Mouse (Mus musculus): Measurements from ENCODE around the gene Mslnl. TPM values are rescaled to one million over a fixed set of nuclear protein-coding genes. Genes with fewer than 3 reads are reported as not detected.

Gene Mslnl
- polyA plus RNA-seq, 1 experiment from 2014 or later, result not detected

GRCm38 (mm10) chr17:25744311-25744710 lies 8.5 kb downstream of the Mslnl start:
- Histone ChIP-seq H3K9ac (no peak overlapping the region), H3K4me2 (no peak overlapping the region), H3K4me1 (replicated peaks) (no peaks in the 10 kb centered on the region), H3K36me3 (no peaks in the 10 kb centered on the region), H3K27ac (no peak overlapping the region), H3K4me3 (replicated peaks) (no peak overlapping the region), H3K9me3 (replicated peaks) (no peaks in the 10 kb centered on the region), H3K27me3 (0 out of 2 replicates have a peak, but pooled peaks cover 1% of the 10 kb centered on the region)
- no peak for ATAC-seq (ENCODE audit: low read depth)
- DNase-seq, result no peak
- WGBS (ENCODE audit: insufficient replicate concordance), result 50% methylated on average over 10 of the region's 10 CpGs

- H3K4me1 ChIP-seq (replicated peaks), result no peaks in the 10 kb centered on the region
- 0 out of 2 replicates have a peak, but pooled peaks cover 3% of the 10 kb centered on the region for H3K27me3 ChIP-seq
- no peak overlapping the region for H3K27ac ChIP-seq
- whole genome bisulfite sequencing (ENCODE audit: insufficient replicate concordance), result 75% methylated on average over 4 of the region's 4 CpGs
- ATAC-seq (ENCODE audit: low read depth) (no peak), DNase-seq (no peak)
- H3K9me3 ChIP-seq (replicated peaks), result no peaks in the 10 kb centered on the region
- no peak overlapping the region for H3K9ac ChIP-seq
- no peaks in the 10 kb centered on the region for H3K36me3 ChIP-seq
- H3K4me2 ChIP-seq, result no peak overlapping the region
- no peak overlapping the region for H3K4me3 ChIP-seq (replicated peaks)
These were observed 12.4 kb downstream of the Mslnl start for GRCm38 (mm10) chr17:25748238-25748637.

- H3K27me3 ChIP-seq, result 0 out of 2 replicates have a peak, but pooled peaks cover 5% of the 10 kb centered on the region
- no peaks in the 10 kb centered on the region for H3K36me3 ChIP-seq
- H3K9me3 ChIP-seq (replicated peaks), result no peaks in the 10 kb centered on the region
- H3K4me1 ChIP-seq (replicated peaks), result no peaks in the 10 kb centered on the region
- H3K4me3 ChIP-seq (replicated peaks), result no peak overlapping the region
- 62% methylated on average over 6 of the region's 6 CpGs for WGBS (ENCODE audit: insufficient replicate concordance)
- no peak overlapping the region for H3K27ac ChIP-seq
- no peak overlapping the region for H3K4me2 ChIP-seq
- H3K9ac ChIP-seq, result no peak overlapping the region
- DNase-seq (no peak), ATAC-seq (ENCODE audit: low read depth) (no peak)
These were observed 13.5 kb downstream of the Mslnl start for GRCm38 (mm10) chr17:25749314-25749713.

- DNase-seq (no peak), ATAC-seq (ENCODE audit: low read depth) (no peak)
- 50% methylated on average over 5 of the region's 5 CpGs for WGBS (ENCODE audit: insufficient replicate concordance)
These were observed 15.6 kb downstream of the Mslnl start for GRCm38 (mm10) chr17:25751446-25751845.

GRCm38 (mm10) chr17:25754241-25754640 lies 18.4 kb downstream of the Mslnl start, which contains the start of gene Msln:
Msln (minus strand) TSS chr17:25754378.
- no peaks in the 10 kb centered on the region for H3K36me3 ChIP-seq
- DNase-seq (no peak), ATAC-seq (ENCODE audit: low read depth) (no peak)
- H3K27me3 ChIP-seq, result 0 out of 2 replicates have a peak, but pooled peaks cover 5% of the 10 kb centered on the region
- H3K9ac ChIP-seq, result no peak within 1 kb of the TSS
- H3K4me1 ChIP-seq (replicated peaks), result no peaks in the 10 kb centered on the region
- no peak within 1 kb of the TSS for H3K4me3 ChIP-seq (replicated peaks)
- no peaks in the 10 kb centered on the region for H3K9me3 ChIP-seq (replicated peaks)
- 72% methylated on average over 9 of the region's 9 CpGs for whole genome bisulfite sequencing (ENCODE audit: insufficient replicate concordance)
- H3K27ac ChIP-seq, result no peak within 1 kb of the TSS
- H3K4me2 ChIP-seq, result no peak within 1 kb of the TSS

More at GRCm38 (mm10) chr17:25751446-25751845, 15.6 kb downstream of the Mslnl start:
- Histone ChIP-seq H3K4me3 (replicated peaks) (no peak overlapping the region), H3K27me3 (0 out of 2 replicates have a peak, but pooled peaks cover 5% of the 10 kb centered on the region), H3K9ac (no peak overlapping the region), H3K9me3 (replicated peaks) (no peaks in the 10 kb centered on the region), H3K4me1 (replicated peaks) (no peaks in the 10 kb centered on the region), H3K27ac (no peak overlapping the region), H3K4me2 (no peak overlapping the region), H3K36me3 (no peaks in the 10 kb centered on the region)

- DNase-seq (no peak), ATAC-seq (ENCODE audit: low read depth) (no peak)
- H3K9me3 ChIP-seq (replicated peaks), result no peaks in the 10 kb centered on the region
- H3K9ac ChIP-seq, result no peak overlapping the region
- H3K36me3 ChIP-seq, result no peaks in the 10 kb centered on the region
- H3K27me3 ChIP-seq, result 0 out of 2 replicates have a peak, but pooled peaks cover 3% of the 10 kb centered on the region
- no peak overlapping the region for H3K4me3 ChIP-seq (replicated peaks)
- no peak overlapping the region for H3K27ac ChIP-seq
- no peak overlapping the region for H3K4me2 ChIP-seq
- H3K4me1 ChIP-seq (replicated peaks), result no peaks in the 10 kb centered on the region
- WGBS (ENCODE audit: insufficient replicate concordance), result 57% methylated on average over 4 of the region's 4 CpGs
These were observed 19.2 kb downstream of the Mslnl start for GRCm38 (mm10) chr17:25755086-25755485.

- WGBS (ENCODE audit: insufficient replicate concordance), result 22% methylated on average over 4 of the region's 4 CpGs
- H3K4me1 ChIP-seq (replicated peaks), result no peaks in the 10 kb centered on the region
- H3K36me3 ChIP-seq, result no peaks in the 10 kb centered on the region
- H3K4me3 ChIP-seq (replicated peaks), result no peak overlapping the region
- no peak overlapping the region for H3K9ac ChIP-seq
- no peak overlapping the region for H3K27ac ChIP-seq
- no peak for DNase-seq
- H3K27me3 ChIP-seq, result 0 out of 2 replicates have a peak, but pooled peaks cover 3% of the 10 kb centered on the region
- no peak for ATAC-seq (ENCODE audit: low read depth)
- no peak overlapping the region for H3K4me2 ChIP-seq
- no peaks in the 10 kb centered on the region for H3K9me3 ChIP-seq (replicated peaks)
These were observed 20.0 kb downstream of the Mslnl start for GRCm38 (mm10) chr17:25755627-25756377.

- H3K4me1 ChIP-seq (replicated peaks), result no peaks in the 10 kb centered on the region
- ATAC-seq (ENCODE audit: low read depth), result no peak
- WGBS (ENCODE audit: insufficient replicate concordance), result 63% methylated on average over 9 of the region's 9 CpGs
- H3K4me3 ChIP-seq (replicated peaks), result no peak overlapping the region
- DNase-seq, result no peak
- H3K9me3 ChIP-seq (replicated peaks), result no peaks in the 10 kb centered on the region
- H3K4me2 ChIP-seq, result no peak overlapping the region
- H3K9ac ChIP-seq, result no peak overlapping the region
- no peak overlapping the region for H3K27ac ChIP-seq
- 0 out of 2 replicates have a peak, but pooled peaks cover 3% of the 10 kb centered on the region for H3K27me3 ChIP-seq
- no peaks in the 10 kb centered on the region for H3K36me3 ChIP-seq
These were observed 20.8 kb downstream of the Mslnl start for GRCm38 (mm10) chr17:25756378-25757242.

- no peaks in the 10 kb centered on the region for H3K4me1 ChIP-seq (replicated peaks)
- ATAC-seq (ENCODE audit: low read depth) (no peak), DNase-seq (no peak)
- no peak overlapping the region for H3K4me2 ChIP-seq
- H3K9me3 ChIP-seq (replicated peaks), result no peaks in the 10 kb centered on the region
- H3K9ac ChIP-seq, result no peak overlapping the region
- 52% methylated on average over 3 of the region's 3 CpGs for WGBS (ENCODE audit: insufficient replicate concordance)
- H3K4me3 ChIP-seq (replicated peaks), result no peak overlapping the region
- H3K27me3 ChIP-seq, result 0 out of 2 replicates have a peak, but pooled peaks cover 3% of the 10 kb centered on the region
- no peaks in the 10 kb centered on the region for H3K36me3 ChIP-seq
- no peak overlapping the region for H3K27ac ChIP-seq
These were observed 21.8 kb downstream of the Mslnl start for GRCm38 (mm10) chr17:25757691-25758090.

- no peaks in the 10 kb centered on the region for H3K9me3 ChIP-seq (replicated peaks)
- H3K9ac ChIP-seq, result no peak overlapping the region
- no peaks in the 10 kb centered on the region for H3K4me1 ChIP-seq (replicated peaks)
- DNase-seq, result no peak
- WGBS (ENCODE audit: insufficient replicate concordance), result 51% methylated on average over 8 of the region's 8 CpGs
- H3K36me3 ChIP-seq, result no peaks in the 10 kb centered on the region
- no peak overlapping the region for H3K27ac ChIP-seq
- no peak overlapping the region for H3K4me2 ChIP-seq
- ATAC-seq (ENCODE audit: low read depth), result no peak
- no peaks in the 10 kb centered on the region for H3K27me3 ChIP-seq
- H3K4me3 ChIP-seq (replicated peaks), result no peak overlapping the region
These were observed 24.3 kb downstream of the Mslnl start for GRCm38 (mm10) chr17:25760148-25760547.

- Histone ChIP-seq H3K9ac (no peak overlapping the region), H3K4me2 (no peak overlapping the region), H3K4me3 (replicated peaks) (no peak overlapping the region), H3K27me3 (peaks cover 6% of the 10 kb centered on the region; the same call in 1 of the 2 replicates), H3K36me3 (no peaks in the 10 kb centered on the region), H3K9me3 (replicated peaks) (no peaks in the 10 kb centered on the region), H3K4me1 (replicated peaks) (no peaks in the 10 kb centered on the region), H3K27ac (no peak overlapping the region)
- no peak for DNase-seq
- WGBS (ENCODE audit: insufficient replicate concordance), result 43% methylated on average over 4 of the region's 4 CpGs
- ATAC-seq (ENCODE audit: low read depth), result no peak
These were observed 25.7 kb downstream of the Mslnl start for GRCm38 (mm10) chr17:25761561-25761970.

All from liver, embryonic 13.5 days (tissue).